ENCODE assay signal across 8 mouse cellular contexts in the genomic region with DNA sequence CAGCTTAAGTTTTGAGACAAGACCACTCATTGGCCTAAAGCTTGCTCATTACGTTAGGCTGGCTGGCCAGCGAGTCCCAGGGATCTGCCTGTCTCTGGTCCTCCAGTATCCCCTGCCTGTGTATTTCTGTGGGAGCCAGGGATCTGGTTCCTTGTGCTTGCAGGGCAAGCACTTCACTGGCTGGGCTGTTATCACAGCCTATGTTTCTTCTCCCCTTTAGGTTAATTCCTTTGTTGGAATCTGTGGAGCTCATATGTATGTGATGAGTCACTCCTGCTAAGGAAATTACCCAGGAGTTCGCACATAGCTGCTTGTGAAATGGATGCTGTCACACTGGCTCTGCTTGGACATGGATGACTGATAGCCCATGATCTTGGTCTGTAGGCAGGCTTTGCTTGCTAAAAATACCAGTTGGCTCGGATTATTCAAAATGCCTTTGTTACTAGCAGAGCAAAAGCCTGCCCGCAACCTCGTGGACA.
DNase-seq lines count a peak whose midpoint lies in the region; ATAC-seq and TF ChIP-seq lines count a peak whose summit lies in the region.

No protein-coding gene starts in this region.

- ATAC-seq in embryonic facial prominence, embryonic 14.5 days (ENCODE audit: low read depth) = peak; percentile 47; the same call in 1 of the 2 replicates
- ATAC-seq in intestine, postnatal 0 days = peak; percentile 28; the same call in 1 of the 2 replicates

- no peak overlapping the region; the same call in 1 of the 2 replicates for H3K27ac ChIP-seq in embryonic facial prominence, embryonic 14.5 days (replicated peaks; ENCODE audit: low read depth, low read length)
- no peak overlapping the region for H3K27ac ChIP-seq in embryonic facial prominence, embryonic 10.5 days (replicated peaks)
- H3K27ac ChIP-seq in intestine, postnatal 0 days (ENCODE audit: low read depth, low read length) = no peak overlapping the region

- H3K4me3 ChIP-seq in embryonic facial prominence, embryonic 14.5 days (ENCODE audit: low read depth, low read length) = no peak overlapping the region
- H3K4me3 ChIP-seq in embryonic facial prominence, embryonic 10.5 days = no peak overlapping the region
- no peak overlapping the region for H3K4me3 ChIP-seq in intestine, postnatal 0 days (ENCODE audit: low read depth, low read length)

- H3K27me3 ChIP-seq in embryonic facial prominence, embryonic 14.5 days (replicated peaks; ENCODE audit: control insufficient read depth, insufficient read depth, low read length) = no peaks in the 10 kb centered on the region
- H3K27me3 ChIP-seq in embryonic facial prominence, embryonic 10.5 days (replicated peaks; ENCODE audit: low read depth, poor library complexity, severe bottlenecking) = no peaks in the 10 kb centered on the region
- no peaks in the 10 kb centered on the region for H3K27me3 ChIP-seq in intestine, postnatal 0 days (replicated peaks; ENCODE audit: control insufficient read depth, insufficient read depth, low read length)

- no peaks in the 10 kb centered on the region for H3K9me3 ChIP-seq in embryonic facial prominence, embryonic 14.5 days (ENCODE audit: control insufficient read depth, low read length)
- H3K9me3 ChIP-seq in embryonic facial prominence, embryonic 10.5 days = no peaks in the 10 kb centered on the region
- H3K9me3 ChIP-seq in intestine, postnatal 0 days (ENCODE audit: control insufficient read depth) = no peaks in the 10 kb centered on the region

- H3K36me3 ChIP-seq in embryonic facial prominence, embryonic 14.5 days (ENCODE audit: control insufficient read depth, insufficient read depth, low read length) = no peaks in the 10 kb centered on the region
- H3K36me3 ChIP-seq in embryonic facial prominence, embryonic 10.5 days (replicated peaks) = no peaks in the 10 kb centered on the region
- H3K36me3 ChIP-seq in intestine, postnatal 0 days (ENCODE audit: control insufficient read depth, insufficient read depth) = no peaks in the 10 kb centered on the region

- no peaks in the 10 kb centered on the region for H3K4me1 ChIP-seq in embryonic facial prominence, embryonic 14.5 days (ENCODE audit: control insufficient read depth, insufficient read depth, low read length)
- H3K4me1 ChIP-seq in embryonic facial prominence, embryonic 10.5 days = no peaks in the 10 kb centered on the region
- no peaks in the 10 kb centered on the region; the same call in none of the 2 replicates for H3K4me1 ChIP-seq in intestine, postnatal 0 days (replicated peaks; ENCODE audit: control insufficient read depth, insufficient read depth, low read length)

- no peak overlapping the region for H3K4me2 ChIP-seq in embryonic facial prominence, embryonic 14.5 days (ENCODE audit: low read depth, low read length)
- no peak overlapping the region for H3K4me2 ChIP-seq in intestine, postnatal 0 days (replicated peaks; ENCODE audit: low read depth)

- 59% methylated on average over 6 of the region's 6 CpGs for WGBS in embryonic facial prominence, embryonic 14.5 days
- 80% methylated on average over 6 of the region's 6 CpGs for whole genome bisulfite sequencing in embryonic facial prominence, embryonic 10.5 days
- WGBS in intestine, postnatal 0 days = 53% methylated on average over 6 of the region's 6 CpGs

- DNase-seq in embryonic facial prominence, embryonic 14.5 days (ENCODE audit: low spot score) = peak; percentile 66
- no peak for DNase-seq in embryonic facial prominence, embryonic 10.5 days (ENCODE audit: low spot score)
- peak; percentile 39 for DNase-seq in right cerebral cortex, adult 18-20 months
- DNase-seq in right cerebral cortex, postnatal 25 days = no peak
- no peak for DNase-seq in urinary bladder, adult 2 months (ENCODE audit: low spot score)
- no peak for DNase-seq in urinary bladder, postnatal 25 days (ENCODE audit: low spot score)
- no peak for DNase-seq in cerebellum, postnatal 4 days (ENCODE audit: low spot score in 2 of 2)

- TF ChIP-seq CTCF in intestine, postnatal 0 days (IDR thresholded peaks at IDR 0.05; ENCODE audit: low read depth) = no peak

- no peak overlapping the region for H3K9ac ChIP-seq in embryonic facial prominence, embryonic 14.5 days (ENCODE audit: low read depth, low read length)
- H3K9ac ChIP-seq in intestine, postnatal 0 days (ENCODE audit: low read depth, low read length) = no peak overlapping the region

Comparison
In these comparisons a context has a peak if more than half of its experiments do, and no peak if none do; other contexts are left out.
1. DNase-seq: peak in embryonic facial prominence, embryonic 14.5 days (single experiment) and right cerebral cortex, adult 18-20 months (single experiment); none in embryonic facial prominence, embryonic 10.5 days (single experiment), right cerebral cortex, postnatal 25 days (single experiment), urinary bladder, adult 2 months (single experiment), urinary bladder, postnatal 25 days (single experiment) and cerebellum, postnatal 4 days (0 of 2).